Mouse (Mus musculus) CD4-positive, CD25-positive, alpha-beta regulatory T cell, adult 9 weeks (primary cell): ENCODE measurements around the gene Entpd4b. TPM values are rescaled to one million over a fixed set of nuclear protein-coding genes. Genes with fewer than 3 reads are reported as not detected.

Source experiments
- polyA plus RNA-seq: library from polyadenylated mRNA; unstranded; fragments of 100-300 nt; shearing (Covaris generic); gene quantifications from one replicate; pipeline ENCODE4 v1.2.1, GENCODE M21; 2017

Gene Entpd4b
- polyA plus RNA-seq = 16.3 TPM

GRCm38 (mm10) chr14:69555110-69555831, at the start of gene Entpd4b:
Entpd4b (plus strand) TSS chr14:69555424.

GRCm38 (mm10) chr14:69512449-69512848, 42.8 kb upstream of the Entpd4b start, which contains the start of gene Gm27179:
Gm27179 (minus strand) TSS chr14:69512549.

Other genes starting within 250 kb of the Entpd4b start
- gene Gm16867, start 52.1 kb upstream of the Entpd4b start, polyA plus RNA-seq = 0.96 TPM
- gene Gm27179, start 42.9 kb upstream of the Entpd4b start, polyA plus RNA-seq = not detected